ENCODE assay signal across 15 mouse cellular contexts in the genomic region with DNA sequence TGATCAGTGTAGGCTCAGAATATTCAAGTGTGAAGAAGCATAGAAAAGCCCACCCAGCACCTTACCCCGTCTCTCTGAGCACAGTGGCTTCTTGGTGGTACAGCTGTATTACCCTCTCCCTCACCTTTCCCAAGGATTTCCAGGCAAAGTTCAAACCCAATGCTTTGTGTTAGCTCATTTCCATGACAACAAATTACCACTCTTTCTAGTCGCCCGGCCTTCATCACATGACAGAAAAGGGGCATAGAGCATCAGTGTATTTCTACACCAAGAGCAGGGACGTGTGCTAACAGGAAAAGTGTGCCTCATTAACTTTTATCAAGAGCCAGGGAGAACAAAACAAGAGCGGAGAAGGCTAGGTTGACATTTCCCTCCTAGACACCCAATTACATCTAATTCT.
"Had no signal": no experiment of that assay in that cellular context is flagged by ENCODE, and none has a peak within 500 bp of the region (broad histone marks: within the 10 kb centered on the region; RNA-seq: fewer than 3 reads in every experiment).

No protein-coding gene starts in this region.

- H3K9ac ChIP-seq: liver, embryonic 15.5 days; neural tube, embryonic 15.5 days had no signal

- H3K4me2 ChIP-seq: liver, embryonic 11.5 days; liver, embryonic 15.5 days; neural tube, embryonic 15.5 days had no signal

- H3K36me3 ChIP-seq: limb, embryonic 10.5 days; liver, embryonic 15.5 days; midbrain, embryonic 10.5 days; neural tube, embryonic 15.5 days had no signal

- H3K4me1 ChIP-seq: liver, embryonic 15.5 days had no signal

- H3K4me3 ChIP-seq: layer of hippocampus, adult 2 months; limb, embryonic 10.5 days; liver, embryonic 15.5 days; midbrain, embryonic 10.5 days; myocyte; neural tube, embryonic 15.5 days had no signal

- H3K9me3 ChIP-seq: limb, embryonic 10.5 days; liver, embryonic 15.5 days; midbrain, embryonic 10.5 days; neural tube, embryonic 15.5 days had no signal

- H3K27me3 ChIP-seq: liver, embryonic 15.5 days; neural tube, embryonic 15.5 days had no signal

- DNase-seq: kidney, postnatal 4 days; lung, adult 2 months; lung, postnatal 36 days; midbrain, embryonic 14.5 days; right cerebral cortex, adult 18-20 months; right cerebral cortex, postnatal 25 days; thymus, postnatal 36 days had no signal

- ATAC-seq: lung, postnatal 0 days had no signal

- H3K27ac ChIP-seq: layer of hippocampus, adult 2 months; limb, embryonic 10.5 days; liver, embryonic 15.5 days; midbrain, embryonic 10.5 days; neural tube, embryonic 15.5 days had no signal
